Mouse (Mus musculus) MEL (cell line): Measurements from ENCODE around the gene Rwdd1.

Experiments
- EP300 ChIP-seq, 2 experiments: IDR thresholded peaks; 2 replicates each; pipeline ENCODE4 v1.6.1; 2011; ENCODE audit warnings: improper control_type of control experiment in 2 of 2, low read length in 2 of 2, low read depth in 1 of 2, mild to moderate bottlenecking in 1 of 2
- KAT2A ChIP-seq: conservative IDR thresholded peaks from 2 replicates; pipeline ENCODE4 v1.6.1; 2012; ENCODE audit warnings: low read depth, low read length, improper control_type of control experiment, inconsistent platforms
- POLR2A ChIP-seq, 2 experiments: IDR thresholded peaks; 2 replicates each; pipeline ENCODE4 v1.6.1; 2011 to 2012; ENCODE audit warnings: low read length in 2 of 2, mild to moderate bottlenecking in 2 of 2, control low read depth in 1 of 2, improper control_type of control experiment in 1 of 2, low read depth in 1 of 2, moderate library complexity in 1 of 2; ENCODE audit not compliant: control insufficient read depth in 1 of 2, insufficient read depth in 1 of 2, poor library complexity in 1 of 2

DNA sequence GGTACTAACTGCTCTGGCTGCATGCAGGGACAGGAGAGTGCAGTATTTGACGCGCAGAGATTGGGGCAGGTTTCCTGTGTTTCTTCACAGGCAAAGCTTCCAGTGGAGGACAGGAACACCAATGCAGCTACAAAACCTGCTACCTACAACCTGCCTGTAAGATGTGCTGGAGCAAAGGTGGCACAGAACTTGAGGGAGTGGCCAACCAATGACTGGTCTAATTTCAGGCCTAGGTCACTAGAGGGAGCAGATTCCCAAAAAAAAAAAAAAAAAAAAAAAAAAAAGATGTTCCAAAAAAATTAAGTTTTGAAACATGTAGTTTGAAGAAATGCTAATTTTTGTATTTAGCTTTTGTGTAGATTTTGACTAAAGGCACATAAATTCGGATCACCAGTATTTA, 66.9 kb downstream of the Rwdd1 start:
- TF ChIP-seq POLR2A (IDR thresholded peaks at IDR 0.05; ENCODE audit: control insufficient read depth in 1 of 2, insufficient read depth in 1 of 2, low read depth in 1 of 2, low read length in 2 of 2, poor library complexity in 1 of 2) (no peak), KAT2A (no peak), EP300 (IDR thresholded peaks at IDR 0.05; ENCODE audit: low read depth in 1 of 2, low read length in 2 of 2) (no peak)
